Mouse (Mus musculus): ENCODE results near the gene Dlg4.

- TF ChIP-seq EP300 (IDR thresholded peaks at IDR 0.05; ENCODE audit: low read depth): no peak
- TF ChIP-seq CTCF (IDR thresholded peaks at IDR 0.05; ENCODE audit: low read depth): no peak
Observed at GRCm38 (mm10) chr11:70038174-70038573, 21.4 kb downstream of the Dlg4 start.

All from liver, embryonic 14.5 days (tissue).